Mouse (Mus musculus): ENCODE data around the gene Fgfr2.
"Not testable (repeated sequence)": the region's sequence is repeated elsewhere in the genome, so short reads cannot be mapped to it uniquely, and the experiment has no call there.

Gene Fgfr2

GRCm38 (mm10) chr7:132477753-132478152, 645.4 kb downstream of the Fgfr2 start:
- DNase-seq: no peak

GRCm38 (mm10) chr7:132476491-132476890, 646.7 kb downstream of the Fgfr2 start:
- no peak for DNase-seq

- peak; percentile 63 for DNase-seq
Measured at GRCm38 (mm10) chr7:132475069-132475468, 648.1 kb downstream of the Fgfr2 start.

- DNase-seq: peak; percentile 47
Measured at GRCm38 (mm10) chr7:132471327-132471726, 651.8 kb downstream of the Fgfr2 start.

GRCm38 (mm10) chr7:132468391-132468790, 654.8 kb downstream of the Fgfr2 start:
- DNase-seq: no peak

- no peak for DNase-seq
Measured at GRCm38 (mm10) chr7:132465897-132466296, 657.3 kb downstream of the Fgfr2 start.

- DNase-seq: no peak
Measured at GRCm38 (mm10) chr7:132464894-132465293, 658.3 kb downstream of the Fgfr2 start.

- no peak for DNase-seq
Measured at GRCm38 (mm10) chr7:132458493-132458892, 664.7 kb downstream of the Fgfr2 start.

- no peak for DNase-seq
Measured at GRCm38 (mm10) chr7:132455071-132455720, 668.0 kb downstream of the Fgfr2 start.

- no peak for DNase-seq
Measured at GRCm38 (mm10) chr7:132449891-132450735, 673.0 kb downstream of the Fgfr2 start.

- no peak for DNase-seq
Measured at GRCm38 (mm10) chr7:132448511-132449154, 674.5 kb downstream of the Fgfr2 start.

- DNase-seq: no peak
Measured at GRCm38 (mm10) chr7:132447558-132447957, 675.6 kb downstream of the Fgfr2 start.

- DNase-seq: no peak
Measured at GRCm38 (mm10) chr7:132446841-132447240, 676.3 kb downstream of the Fgfr2 start.

GRCm38 (mm10) chr7:132444221-132444620, 678.9 kb downstream of the Fgfr2 start:
- DNase-seq: no peak

- DNase-seq: no peak
Measured at GRCm38 (mm10) chr7:132443769-132444168, 679.4 kb downstream of the Fgfr2 start.

- no peak for DNase-seq
Measured at GRCm38 (mm10) chr7:132443134-132443533, 680.0 kb downstream of the Fgfr2 start.

GRCm38 (mm10) chr7:132442133-132442763, 680.9 kb downstream of the Fgfr2 start:
- DNase-seq: not testable (repeated sequence)

- DNase-seq: no peak
Measured at GRCm38 (mm10) chr7:132439916-132440315, 683.2 kb downstream of the Fgfr2 start.

- no peak for DNase-seq
Measured at GRCm38 (mm10) chr7:132438060-132438459, 685.1 kb downstream of the Fgfr2 start.

- DNase-seq: no peak
Measured at GRCm38 (mm10) chr7:132437431-132437830, 685.7 kb downstream of the Fgfr2 start.

- DNase-seq: no peak
Measured at GRCm38 (mm10) chr7:132435486-132436055, 687.6 kb downstream of the Fgfr2 start.

- DNase-seq: no peak
Measured at GRCm38 (mm10) chr7:132429324-132429723, 693.8 kb downstream of the Fgfr2 start.

GRCm38 (mm10) chr7:132428308-132428707, 694.8 kb downstream of the Fgfr2 start:
- DNase-seq: no peak

All from right cerebral cortex, adult 18-20 months (tissue).